Mouse (Mus musculus) hindbrain, embryonic 15.5 days (tissue): ENCODE measurements around the gene Cnnm3. TPM values are rescaled to one million over a fixed set of nuclear protein-coding genes. Genes with fewer than 3 reads are reported as not detected.

ENCODE experiments used
- ATAC-seq: fragments of 200-750 bp; cut with Nextera tagmentation; 2 replicates; pipeline ENCODE4 v1.8.0; 2017; ENCODE audit warnings: low read depth, moderate number of reproducible peaks, moderate TSS enrichment; ENCODE audit not compliant: low FRiP score
- H3K27ac ChIP-seq: fragments of 300-500 bp; sonication (generic); replicated peaks from 2 replicates; pipeline ENCODE4 v1.5.1; 2015; ENCODE audit warnings: mild to moderate bottlenecking, inconsistent platforms
- H3K27me3 ChIP-seq: fragments of 300-500 bp; sonication (generic); 2 replicates; pipeline ENCODE4 v1.6.1; 2015; ENCODE audit warnings: control low read depth, inconsistent platforms
- H3K36me3 ChIP-seq: fragments of 300-500 bp; sonication (generic); 2 replicates; pipeline ENCODE4 v1.6.1; 2015; ENCODE audit warnings: control low read depth, inconsistent platforms
- H3K4me1 ChIP-seq: fragments of 300-500 bp; sonication (generic); replicated peaks from 2 replicates; pipeline ENCODE4 v1.6.1; 2015; ENCODE audit warnings: control low read depth, inconsistent platforms
- H3K4me2 ChIP-seq: fragments of 300-500 bp; sonication (generic); 2 replicates; pipeline ENCODE4 v1.6.1; 2015; ENCODE audit warnings: moderate library complexity, mild to moderate bottlenecking, inconsistent platforms
- H3K4me3 ChIP-seq: fragments of 300-500 bp; sonication (generic); 2 replicates; pipeline ENCODE4 v1.5.1; 2015; ENCODE audit warnings: mild to moderate bottlenecking, inconsistent platforms
- H3K9ac ChIP-seq: fragments of 300-500 bp; sonication (generic); 2 replicates; pipeline ENCODE4 v1.6.1; 2015; ENCODE audit warnings: inconsistent platforms
- H3K9me3 ChIP-seq: fragments of 300-500 bp; sonication (generic); 2 replicates; pipeline ENCODE4 v1.6.1; 2016; ENCODE audit warnings: control low read depth, inconsistent platforms
- WGBS: fragments of 180-500 bp; shearing (Covaris S2); methylation state at CpG from one replicate; pipeline ENCODE4 v1.1.7; 2015; 5-methylcytosine and 5-hydroxymethylcytosine counted together
- polyA plus RNA-seq: library from polyadenylated mRNA; unstranded; fragments of >200 nt; fragmentation: Nextera tagmentation; extraction: Ambion mirVana; gene quantifications from 2 replicates; pipeline ENCODE4 v1.2.1, GENCODE M21; 2015

Cnnm3 gene
- polyA plus RNA-seq, 1 experiment from 2014 or later, result 6.5 TPM

GRCm38 (mm10) chr1:36512089-36512965 lies 660 bp downstream of the Cnnm3 start:
- Histone ChIP-seq H3K9me3 (no peaks in the 10 kb centered on the region), H3K27me3 (no peaks in the 10 kb centered on the region), H3K4me2 (peak overlapping the region; percentile 68), H3K9ac (peak overlapping the region; percentile 91), H3K27ac (peak overlapping the region; percentile 98), H3K4me3 (peak overlapping the region; percentile 94), H3K4me1 (peaks cover 35% of the 10 kb centered on the region), H3K36me3 (no peaks in the 10 kb centered on the region)
- WGBS, result under 1% methylated on average over 110 of the region's 126 CpGs
- peak; percentile 76 for ATAC-seq

- Histone ChIP-seq H3K4me3 (peak overlapping the region; percentile 94), H3K4me1 (peaks cover 35% of the 10 kb centered on the region), H3K9me3 (no peaks in the 10 kb centered on the region), H3K27me3 (no peaks in the 10 kb centered on the region), H3K9ac (peak overlapping the region; percentile 91), H3K27ac (peak overlapping the region; percentile 98), H3K4me2 (peak overlapping the region; percentile 68), H3K36me3 (no peaks in the 10 kb centered on the region)
- no peak for ATAC-seq
- WGBS, result 1% methylated on average over 16 of the region's 16 CpGs
These were observed 1.3 kb downstream of the Cnnm3 start for GRCm38 (mm10) chr1:36512966-36513280.

- H3K4me3 ChIP-seq, result peak overlapping the region; percentile 94
- H3K36me3 ChIP-seq, result no peaks in the 10 kb centered on the region
- peak overlapping the region; percentile 68 for H3K4me2 ChIP-seq
- no peaks in the 10 kb centered on the region for H3K27me3 ChIP-seq
- H3K27ac ChIP-seq, result peak overlapping the region; percentile 98
- peak overlapping the region; percentile 91 for H3K9ac ChIP-seq
- WGBS, result 0% methylated on average over 1 of the region's 1 CpGs
- H3K4me1 ChIP-seq, result peaks cover 35% of the 10 kb centered on the region
- ATAC-seq, result no peak
- H3K9me3 ChIP-seq, result no peaks in the 10 kb centered on the region
These were observed 1.6 kb downstream of the Cnnm3 start for GRCm38 (mm10) chr1:36513310-36513709.

GRCm38 (mm10) chr1:36513718-36514117 lies 2.1 kb downstream of the Cnnm3 start:
- Histone ChIP-seq H3K27ac (no peak overlapping the region; the same call in 1 of the 2 replicates), H3K36me3 (no peaks in the 10 kb centered on the region), H3K4me2 (peak overlapping the region; percentile 68), H3K27me3 (no peaks in the 10 kb centered on the region), H3K4me3 (peak overlapping the region; percentile 94), H3K4me1 (peaks cover 35% of the 10 kb centered on the region), H3K9me3 (no peaks in the 10 kb centered on the region), H3K9ac (peak overlapping the region; percentile 91; the same call in 1 of the 2 replicates)
- WGBS, result 30% methylated on average over 2 of the region's 2 CpGs
- no peak for ATAC-seq

GRCm38 (mm10) chr1:36518259-36518658 lies 6.6 kb downstream of the Cnnm3 start:
- WGBS, result 82% methylated on average over 3 of the region's 3 CpGs
- Histone ChIP-seq H3K27ac (no peak overlapping the region), H3K4me2 (no peak overlapping the region), H3K9ac (no peak overlapping the region), H3K9me3 (no peaks in the 10 kb centered on the region), H3K4me3 (no peak overlapping the region), H3K36me3 (peaks cover 35% of the 10 kb centered on the region), H3K27me3 (no peaks in the 10 kb centered on the region), H3K4me1 (peaks cover 35% of the 10 kb centered on the region)
- ATAC-seq, result no peak

- no peak overlapping the region for H3K27ac ChIP-seq
- no peaks in the 10 kb centered on the region for H3K9me3 ChIP-seq
- 84% methylated on average over 11 of the region's 11 CpGs for WGBS
- no peaks in the 10 kb centered on the region for H3K27me3 ChIP-seq
- no peak for ATAC-seq
- H3K4me2 ChIP-seq, result no peak overlapping the region
- H3K36me3 ChIP-seq, result peaks cover 46% of the 10 kb centered on the region
- H3K4me3 ChIP-seq, result no peak overlapping the region
- H3K9ac ChIP-seq, result no peak overlapping the region
- peaks cover 22% of the 10 kb centered on the region for H3K4me1 ChIP-seq
These were observed 8.0 kb downstream of the Cnnm3 start for GRCm38 (mm10) chr1:36519626-36520025.

GRCm38 (mm10) chr1:36522210-36522609 lies 10.5 kb downstream of the Cnnm3 start:
- WGBS, result 92% methylated on average over 7 of the region's 7 CpGs
- Histone ChIP-seq H3K4me3 (no peak overlapping the region), H3K27me3 (no peaks in the 10 kb centered on the region), H3K4me1 (peaks cover 4% of the 10 kb centered on the region; the same call in 1 of the 2 replicates), H3K36me3 (peaks cover 62% of the 10 kb centered on the region), H3K9ac (no peak overlapping the region), H3K27ac (no peak overlapping the region), H3K4me2 (no peak overlapping the region), H3K9me3 (no peaks in the 10 kb centered on the region)
- ATAC-seq, result no peak

GRCm38 (mm10) chr1:36523332-36524013 lies 11.8 kb downstream of the Cnnm3 start:
- peaks cover 14% of the 10 kb centered on the region for H3K4me1 ChIP-seq
- no peaks in the 10 kb centered on the region for H3K9me3 ChIP-seq
- peak; percentile 61; the same call in 1 of the 2 replicates for ATAC-seq
- H3K27me3 ChIP-seq, result no peaks in the 10 kb centered on the region
- no peak overlapping the region for H3K4me2 ChIP-seq
- H3K27ac ChIP-seq, result peak overlapping the region; percentile 21
- no peak overlapping the region for H3K4me3 ChIP-seq
- H3K9ac ChIP-seq, result no peak overlapping the region
- WGBS, result 50% methylated on average over 9 of the region's 9 CpGs
- peaks cover 62% of the 10 kb centered on the region for H3K36me3 ChIP-seq

GRCm38 (mm10) chr1:36524058-36524457 lies 12.4 kb downstream of the Cnnm3 start:
- WGBS, result 79% methylated on average over 5 of the region's 5 CpGs
- no peak overlapping the region for H3K27ac ChIP-seq
- H3K36me3 ChIP-seq, result peaks cover 62% of the 10 kb centered on the region
- H3K4me1 ChIP-seq, result peaks cover 16% of the 10 kb centered on the region
- ATAC-seq, result no peak
- no peaks in the 10 kb centered on the region for H3K9me3 ChIP-seq
- H3K4me2 ChIP-seq, result no peak overlapping the region
- no peaks in the 10 kb centered on the region for H3K27me3 ChIP-seq
- H3K9ac ChIP-seq, result no peak overlapping the region
- no peak overlapping the region for H3K4me3 ChIP-seq

- Histone ChIP-seq H3K36me3 (peaks cover 49% of the 10 kb centered on the region), H3K27ac (no peak overlapping the region), H3K4me2 (no peak overlapping the region), H3K4me3 (no peak overlapping the region), H3K4me1 (peaks cover 16% of the 10 kb centered on the region), H3K9me3 (no peaks in the 10 kb centered on the region), H3K9ac (no peak overlapping the region), H3K27me3 (no peaks in the 10 kb centered on the region)
- no peak for ATAC-seq
- WGBS, result 93% methylated on average over 12 of the region's 12 CpGs
These were observed 14.1 kb downstream of the Cnnm3 start for GRCm38 (mm10) chr1:36525774-36526173.

- Histone ChIP-seq H3K36me3 (peaks cover 37% of the 10 kb centered on the region), H3K27ac (no peak overlapping the region), H3K4me3 (no peak overlapping the region), H3K4me1 (peaks cover 16% of the 10 kb centered on the region), H3K4me2 (no peak overlapping the region), H3K9ac (no peak overlapping the region), H3K9me3 (no peaks in the 10 kb centered on the region), H3K27me3 (no peaks in the 10 kb centered on the region)
- WGBS, result 88% methylated on average over 10 of the region's 10 CpGs
- no peak for ATAC-seq
These were observed 15.2 kb downstream of the Cnnm3 start for GRCm38 (mm10) chr1:36526903-36527302.

GRCm38 (mm10) chr1:36528351-36528750 lies 16.7 kb downstream of the Cnnm3 start:
- ATAC-seq, result no peak

More at GRCm38 (mm10) chr1:36528351-36528750, 16.7 kb downstream of the Cnnm3 start:
- no peak overlapping the region for H3K4me3 ChIP-seq
- peaks cover 11% of the 10 kb centered on the region for H3K4me1 ChIP-seq
- H3K27me3 ChIP-seq, result no peaks in the 10 kb centered on the region
- peaks cover 27% of the 10 kb centered on the region for H3K36me3 ChIP-seq
- H3K9ac ChIP-seq, result no peak overlapping the region
- no peaks in the 10 kb centered on the region for H3K9me3 ChIP-seq
- WGBS, result 7% methylated on average over 1 of the region's 1 CpGs
- H3K27ac ChIP-seq, result 0 out of 2 replicates have a peak overlapping the region, but pooled peaks have one; percentile 20
- no peak overlapping the region for H3K4me2 ChIP-seq
